Mouse (Mus musculus): ENCODE measurements around the gene Spata2. TPM values are rescaled to one million over a fixed set of nuclear protein-coding genes. Genes with fewer than 3 reads are reported as not detected.

Gene Spata2
- polyA plus RNA-seq, 1 experiment, result 13.6 TPM

- Histone ChIP-seq H3K9ac (ENCODE audit: low read depth, poor library complexity, severe bottlenecking) (no peak overlapping the region), H3K9me3 (replicated peaks; ENCODE audit: control insufficient read depth, insufficient read depth, low read length, poor library complexity, severe bottlenecking) (no peaks in the 10 kb centered on the region), H3K27me3 (ENCODE audit: control insufficient read depth, insufficient read depth, low read length, poor library complexity, severe bottlenecking) (no peaks in the 10 kb centered on the region), H3K4me1 (ENCODE audit: control insufficient read depth, insufficient read depth, low read length) (peaks cover 1% of the 10 kb centered on the region), H3K36me3 (ENCODE audit: control insufficient read depth, insufficient read depth, low read length, poor library complexity, severe bottlenecking) (peaks cover 33% of the 10 kb centered on the region), H3K27ac (ENCODE audit: insufficient read depth, low read length) (no peak overlapping the region), H3K4me3 (ENCODE audit: low read depth, low read length) (no peak overlapping the region)
- TF ChIP-seq POLR2A (IDR thresholded peaks at IDR 0.05; ENCODE audit: insufficient read depth, low read length) (no peak), EP300 (IDR thresholded peaks at IDR 0.05; ENCODE audit: insufficient read depth, low read depth, low read length) (no peak), CTCF (IDR thresholded peaks at IDR 0.05; ENCODE audit: low read depth, low read length) (no peak)
Measured at GRCm38 (mm10) chr2:167514641-167515040, 22.0 kb upstream of the Spata2 start.

GRCm38 (mm10) chr2:167512970-167513369, 20.3 kb upstream of the Spata2 start:
- TF ChIP-seq POLR2A (IDR thresholded peaks at IDR 0.05; ENCODE audit: insufficient read depth, low read length) (no peak), EP300 (IDR thresholded peaks at IDR 0.05; ENCODE audit: insufficient read depth, low read depth, low read length) (no peak), CTCF (IDR thresholded peaks at IDR 0.05; ENCODE audit: low read depth, low read length) (no peak)
- H3K4me3 ChIP-seq (ENCODE audit: low read depth, low read length), result no peak overlapping the region
- H3K27me3 ChIP-seq (ENCODE audit: control insufficient read depth, insufficient read depth, low read length, poor library complexity, severe bottlenecking), result no peaks in the 10 kb centered on the region
- no peak overlapping the region for H3K9ac ChIP-seq (ENCODE audit: low read depth, poor library complexity, severe bottlenecking)
- no peaks in the 10 kb centered on the region for H3K4me1 ChIP-seq (ENCODE audit: control insufficient read depth, insufficient read depth, low read length)
- H3K36me3 ChIP-seq (ENCODE audit: control insufficient read depth, insufficient read depth, low read length, poor library complexity, severe bottlenecking), result peaks cover 45% of the 10 kb centered on the region
- no peaks in the 10 kb centered on the region for H3K9me3 ChIP-seq (replicated peaks; ENCODE audit: control insufficient read depth, insufficient read depth, low read length, poor library complexity, severe bottlenecking)
- no peak overlapping the region for H3K27ac ChIP-seq (ENCODE audit: insufficient read depth, low read length)

- H3K9me3 ChIP-seq (replicated peaks; ENCODE audit: control insufficient read depth, insufficient read depth, low read length, poor library complexity, severe bottlenecking), result no peaks in the 10 kb centered on the region
- H3K4me1 ChIP-seq (ENCODE audit: control insufficient read depth, insufficient read depth, low read length), result no peaks in the 10 kb centered on the region
- no peak for TF ChIP-seq CTCF (IDR thresholded peaks at IDR 0.05; ENCODE audit: low read depth, low read length)
- TF ChIP-seq POLR2A (IDR thresholded peaks at IDR 0.05; ENCODE audit: insufficient read depth, low read length), result no peak
- TF ChIP-seq EP300 (IDR thresholded peaks at IDR 0.05; ENCODE audit: insufficient read depth, low read depth, low read length), result no peak
Measured at GRCm38 (mm10) chr2:167512365-167512764, 19.7 kb upstream of the Spata2 start.

GRCm38 (mm10) chr2:167510485-167510884, 17.8 kb upstream of the Spata2 start:
- TF ChIP-seq POLR2A (IDR thresholded peaks at IDR 0.05; ENCODE audit: insufficient read depth, low read length), result no peak
- TF ChIP-seq EP300 (IDR thresholded peaks at IDR 0.05; ENCODE audit: insufficient read depth, low read depth, low read length), result no peak
- TF ChIP-seq CTCF (IDR thresholded peaks at IDR 0.05; ENCODE audit: low read depth, low read length), result no peak
- Histone ChIP-seq H3K9ac (ENCODE audit: low read depth, poor library complexity, severe bottlenecking) (no peak overlapping the region), H3K27ac (ENCODE audit: insufficient read depth, low read length) (no peak overlapping the region), H3K36me3 (ENCODE audit: control insufficient read depth, insufficient read depth, low read length, poor library complexity, severe bottlenecking) (peaks cover 39% of the 10 kb centered on the region), H3K27me3 (ENCODE audit: control insufficient read depth, insufficient read depth, low read length, poor library complexity, severe bottlenecking) (no peaks in the 10 kb centered on the region), H3K9me3 (replicated peaks; ENCODE audit: control insufficient read depth, insufficient read depth, low read length, poor library complexity, severe bottlenecking) (no peaks in the 10 kb centered on the region), H3K4me1 (ENCODE audit: control insufficient read depth, insufficient read depth, low read length) (no peaks in the 10 kb centered on the region), H3K4me3 (ENCODE audit: low read depth, low read length) (no peak overlapping the region)

More at GRCm38 (mm10) chr2:167512365-167512764, 19.7 kb upstream of the Spata2 start:
- Histone ChIP-seq H3K27me3 (ENCODE audit: control insufficient read depth, insufficient read depth, low read length, poor library complexity, severe bottlenecking) (no peaks in the 10 kb centered on the region), H3K27ac (ENCODE audit: insufficient read depth, low read length) (no peak overlapping the region), H3K9ac (ENCODE audit: low read depth, poor library complexity, severe bottlenecking) (no peak overlapping the region), H3K4me3 (ENCODE audit: low read depth, low read length) (no peak overlapping the region), H3K36me3 (ENCODE audit: control insufficient read depth, insufficient read depth, low read length, poor library complexity, severe bottlenecking) (peaks cover 45% of the 10 kb centered on the region)

GRCm38 (mm10) chr2:167508569-167508968, 15.9 kb upstream of the Spata2 start:
- H3K4me1 ChIP-seq (ENCODE audit: control insufficient read depth, insufficient read depth, low read length), result no peaks in the 10 kb centered on the region
- no peaks in the 10 kb centered on the region for H3K9me3 ChIP-seq (replicated peaks; ENCODE audit: control insufficient read depth, insufficient read depth, low read length, poor library complexity, severe bottlenecking)
- no peaks in the 10 kb centered on the region for H3K27me3 ChIP-seq (ENCODE audit: control insufficient read depth, insufficient read depth, low read length, poor library complexity, severe bottlenecking)
- H3K36me3 ChIP-seq (ENCODE audit: control insufficient read depth, insufficient read depth, low read length, poor library complexity, severe bottlenecking), result peaks cover 37% of the 10 kb centered on the region
- TF ChIP-seq POLR2A (IDR thresholded peaks at IDR 0.05; ENCODE audit: insufficient read depth, low read length) (no peak), EP300 (IDR thresholded peaks at IDR 0.05; ENCODE audit: insufficient read depth, low read depth, low read length) (no peak), CTCF (IDR thresholded peaks at IDR 0.05; ENCODE audit: low read depth, low read length) (no peak)
- H3K27ac ChIP-seq (ENCODE audit: insufficient read depth, low read length), result no peak overlapping the region
- H3K4me3 ChIP-seq (ENCODE audit: low read depth, low read length), result no peak overlapping the region
- H3K9ac ChIP-seq (ENCODE audit: low read depth, poor library complexity, severe bottlenecking), result no peak overlapping the region

- Histone ChIP-seq H3K4me1 (ENCODE audit: control insufficient read depth, insufficient read depth, low read length) (no peaks in the 10 kb centered on the region), H3K27me3 (ENCODE audit: control insufficient read depth, insufficient read depth, low read length, poor library complexity, severe bottlenecking) (no peaks in the 10 kb centered on the region), H3K4me3 (ENCODE audit: low read depth, low read length) (no peak overlapping the region), H3K27ac (ENCODE audit: insufficient read depth, low read length) (no peak overlapping the region), H3K36me3 (ENCODE audit: control insufficient read depth, insufficient read depth, low read length, poor library complexity, severe bottlenecking) (peaks cover 31% of the 10 kb centered on the region), H3K9me3 (replicated peaks; ENCODE audit: control insufficient read depth, insufficient read depth, low read length, poor library complexity, severe bottlenecking) (no peaks in the 10 kb centered on the region), H3K9ac (ENCODE audit: low read depth, poor library complexity, severe bottlenecking) (no peak overlapping the region)
- TF ChIP-seq CTCF (IDR thresholded peaks at IDR 0.05; ENCODE audit: low read depth, low read length) (no peak), POLR2A (IDR thresholded peaks at IDR 0.05; ENCODE audit: insufficient read depth, low read length) (no peak), EP300 (IDR thresholded peaks at IDR 0.05; ENCODE audit: insufficient read depth, low read depth, low read length) (no peak)
Measured at GRCm38 (mm10) chr2:167507719-167508385, 15.2 kb upstream of the Spata2 start.
